Mouse (Mus musculus): ENCODE data around the gene Ift140.
"Not testable (repeated sequence)": the region's sequence is repeated elsewhere in the genome, so short reads cannot be mapped to it uniquely, and the experiment has no call there.

Ift140 gene

GRCm38 (mm10) chr17:25117263-25117662 lies 101.4 kb downstream of the Ift140 start:
- DNase-seq (ENCODE audit: low read depth) = peak; percentile 70

DNA sequence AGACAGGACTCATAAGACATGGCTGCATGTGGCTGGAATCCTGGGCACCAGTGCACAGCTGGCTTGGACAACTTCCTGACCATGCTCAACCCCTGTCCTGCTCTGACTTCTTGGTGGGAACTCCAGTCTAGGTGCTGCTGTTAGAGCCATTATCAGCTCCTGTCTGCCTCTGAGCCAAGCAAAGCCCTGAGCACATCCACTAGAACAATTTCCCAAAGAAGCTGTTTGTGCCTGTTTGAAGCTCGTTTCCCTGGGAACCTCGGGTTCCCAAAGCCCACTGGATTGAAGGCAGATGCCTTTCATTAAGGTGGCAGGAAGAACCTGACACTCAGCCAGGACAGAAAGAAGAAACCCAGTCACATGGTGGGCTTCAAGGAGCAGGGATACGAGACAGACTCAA lies 104.5 kb downstream of the Ift140 start, which contains the start of gene Ptx4:
Gene Ptx4 (plus strand): TSS at position 355 of the 400 bp plus-strand sequence.
- DNase-seq (ENCODE audit: low read depth) = no peak

- DNase-seq (ENCODE audit: low read depth) = peak; percentile 41
Observed at GRCm38 (mm10) chr17:25123979-25124378, 108.1 kb downstream of the Ift140 start.

DNA sequence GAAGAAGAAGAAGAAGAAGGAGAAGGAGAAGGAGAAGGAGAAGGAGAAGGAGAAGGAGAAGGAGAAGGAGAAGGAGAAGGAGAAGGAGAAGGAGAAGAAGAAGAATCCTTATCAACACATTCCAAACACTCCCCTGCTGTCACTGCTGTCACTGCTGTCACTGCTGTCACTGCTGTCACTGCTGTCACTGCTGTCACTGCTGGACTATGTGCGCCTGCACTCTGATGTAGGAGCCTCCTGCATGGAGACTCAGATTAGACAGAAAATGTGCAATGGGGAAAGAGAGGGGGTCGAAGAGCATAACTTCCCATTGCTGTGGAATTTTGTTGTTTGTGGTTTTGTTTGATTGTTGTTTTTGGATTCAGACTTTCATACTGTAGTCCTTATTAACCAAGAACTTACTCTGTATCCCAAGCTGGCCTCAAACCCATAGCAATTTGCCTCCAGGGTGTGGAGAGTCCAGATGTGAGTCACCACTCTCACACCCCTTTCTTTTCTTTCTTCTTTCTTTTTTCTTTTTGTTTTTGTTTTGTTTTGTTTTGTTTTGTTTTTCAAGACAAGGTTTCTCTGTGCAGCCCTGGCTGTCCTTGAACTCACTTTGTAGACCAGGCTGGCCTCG lies 109.7 kb downstream of the Ift140 start:
- not testable (repeated sequence) for DNase-seq (ENCODE audit: low read depth)

DNA sequence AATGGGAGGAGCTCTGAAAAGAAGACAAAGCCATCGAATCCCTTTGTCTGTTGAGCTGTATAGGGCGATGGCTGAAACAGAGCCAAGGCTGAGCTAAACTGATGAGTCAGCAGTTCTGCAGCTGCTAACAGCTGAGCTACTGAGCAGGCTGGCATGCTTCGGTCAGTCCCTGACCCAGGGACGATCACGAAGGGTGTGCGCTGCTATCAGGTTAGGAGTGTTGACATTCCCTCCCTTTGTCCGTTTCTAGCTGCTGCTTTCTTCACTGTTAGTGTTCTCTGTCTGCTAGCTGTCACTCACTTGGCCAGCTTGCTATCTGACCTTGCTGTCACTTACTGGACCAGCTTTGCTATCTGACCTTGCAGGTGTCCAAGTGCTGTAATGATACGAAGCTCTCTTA lies 111.2 kb downstream of the Ift140 start:
- DNase-seq (ENCODE audit: low read depth) = peak; percentile 18

DNA sequence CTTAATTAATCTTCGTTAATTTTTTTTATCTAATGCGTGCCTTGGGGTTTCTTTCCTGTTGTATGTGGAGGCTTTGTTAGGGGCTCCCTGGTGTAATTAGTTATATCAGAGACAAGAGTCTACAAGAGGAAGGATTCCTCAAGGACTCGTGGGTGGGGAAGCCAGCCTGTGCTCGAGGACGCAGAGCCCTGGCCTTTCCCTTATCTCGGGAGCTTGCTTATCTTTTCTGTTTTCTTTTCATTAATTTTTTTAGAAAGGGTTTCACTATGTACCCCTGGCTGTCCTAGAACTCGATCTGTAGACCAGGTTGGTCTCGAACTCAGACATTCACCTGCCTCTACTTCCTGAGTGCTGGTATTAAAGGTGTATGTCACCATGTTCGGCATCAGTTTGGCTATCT lies 111.8 kb downstream of the Ift140 start:
- no peak for DNase-seq (ENCODE audit: low read depth)

GRCm38 (mm10) chr17:25130060-25130459 lies 114.2 kb downstream of the Ift140 start:
- DNase-seq (ENCODE audit: low read depth) = peak; percentile 47

DNA sequence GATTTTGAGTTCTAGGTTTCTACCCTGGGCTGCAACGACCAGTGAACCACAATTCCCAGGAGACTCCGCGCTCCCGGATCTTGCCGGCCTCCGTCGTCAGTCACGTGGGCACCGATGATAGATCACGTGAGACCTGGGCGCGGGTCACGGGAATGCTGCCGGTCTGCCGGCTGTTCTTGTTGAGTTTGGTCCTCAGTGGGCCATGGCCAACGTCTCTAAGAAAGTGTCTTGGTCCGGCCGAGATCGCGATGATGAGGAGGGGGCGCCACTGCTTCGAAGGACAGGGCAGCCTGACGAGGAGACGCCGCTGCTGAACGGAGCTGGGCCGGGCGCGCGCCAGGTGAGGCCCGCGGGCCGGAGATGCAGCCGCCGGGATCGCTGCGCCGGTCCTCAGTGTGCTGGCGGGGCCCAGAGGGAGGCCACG lies 117.4 kb downstream of the Ift140 start, which contains the start of gene Clcn7:
Gene Clcn7 (plus strand): TSS at position 117 of the 424 bp plus-strand sequence.
- DNase-seq (ENCODE audit: low read depth) = peak; percentile 88

GRCm38 (mm10) chr17:25135622-25136021 lies 119.7 kb downstream of the Ift140 start:
- no peak for DNase-seq (ENCODE audit: low read depth)

DNA sequence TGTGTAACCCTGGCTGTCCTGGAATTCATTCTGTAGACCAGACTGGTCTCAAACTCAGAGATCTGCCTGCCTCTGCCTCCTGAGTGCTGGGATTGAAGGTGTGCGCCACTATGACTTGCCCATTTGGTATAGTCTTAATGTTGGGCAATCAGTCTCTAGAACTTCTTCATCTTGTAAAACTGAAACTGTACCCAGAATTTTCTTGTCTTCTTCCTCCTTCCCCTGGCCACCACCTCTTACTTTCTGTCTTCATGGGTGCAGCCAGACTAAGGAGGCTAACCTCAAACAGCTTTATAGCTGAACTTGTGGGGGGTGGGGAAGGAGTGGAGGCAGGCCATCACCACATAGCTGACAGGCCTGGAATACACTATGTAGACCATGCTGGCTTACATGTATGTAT lies 122.9 kb downstream of the Ift140 start:
- peak; percentile 13 for DNase-seq (ENCODE audit: low read depth)

DNA sequence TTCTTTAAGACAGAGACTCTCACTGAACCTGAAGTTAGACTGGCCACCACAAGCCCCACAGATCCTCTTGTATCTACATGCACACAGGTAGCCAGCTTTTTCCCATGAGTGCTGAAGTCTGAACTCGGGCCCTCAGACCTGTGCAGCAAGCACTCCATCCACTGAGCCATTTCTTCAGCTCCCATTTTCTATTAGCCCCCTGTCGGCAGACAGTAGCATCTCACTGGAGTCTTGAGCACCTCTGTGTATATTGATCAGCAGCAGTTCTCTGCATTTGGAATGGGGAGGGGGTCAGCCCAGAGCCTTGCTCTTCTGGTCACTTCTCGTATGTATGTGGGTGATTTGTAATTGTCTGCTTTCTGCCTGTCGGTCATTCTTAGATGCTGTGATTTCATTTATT lies 124.1 kb downstream of the Ift140 start:
- no peak for DNase-seq (ENCODE audit: low read depth)
